Mouse (Mus musculus) limb, embryonic 10.5 days (tissue): ENCODE measurements at regions not wholly inside any gene's neighbourhood (a gene's known extent, or its start where the extent isn't known, plus 50 kb on each side); places are given as distances from the start of the nearest gene placed in this dataset.

Source experiments
- DNase-seq: peaks from one replicate; pipeline ENCODE4 v3.0.0-alpha.2; 2017; ENCODE audit warnings: low spot score
- H3K27ac ChIP-seq: fragments of 300-500 bp; sonication (generic); 2 replicates; pipeline ENCODE4 v1.5.1; 2016; ENCODE audit warnings: mild to moderate bottlenecking
- H3K27me3 ChIP-seq: fragments of 300-500 bp; sonication (generic); 2 replicates; pipeline ENCODE4 v1.6.1; 2016; ENCODE audit warnings: low read depth, mild to moderate bottlenecking; ENCODE audit not compliant: poor library complexity, severe bottlenecking
- H3K36me3 ChIP-seq: fragments of 300-500 bp; sonication (generic); 2 replicates; pipeline ENCODE4 v1.6.1; 2016; ENCODE audit warnings: mild to moderate bottlenecking, moderate library complexity
- H3K4me1 ChIP-seq: fragments of 300-500 bp; sonication (generic); 2 replicates; pipeline ENCODE4 v1.6.1; 2016
- H3K4me3 ChIP-seq: fragments of 300-500 bp; sonication (generic); 2 replicates; pipeline ENCODE4 v1.5.1; 2016; ENCODE audit warnings: mild to moderate bottlenecking, moderate library complexity
- H3K9me3 ChIP-seq: fragments of 300-500 bp; sonication (generic); replicated peaks from 2 replicates; pipeline ENCODE4 v1.6.1; 2016; ENCODE audit warnings: mild to moderate bottlenecking
- WGBS: fragments of 180-500 bp; shearing (Covaris S2); methylation state at CpG from one replicate; pipeline ENCODE4 v1.1.7; 2016; 5-methylcytosine and 5-hydroxymethylcytosine counted together

DNA sequence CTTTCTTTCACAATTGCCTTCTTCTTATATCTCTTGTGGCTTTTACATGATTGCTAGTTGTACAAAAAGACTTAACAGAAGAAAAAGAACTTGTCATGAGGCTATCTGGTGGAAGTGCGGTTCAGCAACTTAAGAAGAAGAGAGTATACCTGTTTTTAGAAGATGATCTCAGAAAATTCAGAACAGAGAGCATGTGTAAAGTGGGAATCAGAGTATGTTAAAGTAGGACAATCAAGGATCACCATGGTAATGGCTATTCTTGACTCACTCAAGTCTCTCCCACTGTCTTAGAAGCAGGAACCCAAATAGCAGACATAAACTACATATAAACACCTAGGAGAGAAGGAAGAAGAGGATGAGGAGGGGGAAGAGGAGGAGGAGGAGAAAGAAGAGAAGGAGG is 857.9 kb upstream of the Nr2f1 start:
- Histone ChIP-seq H3K27me3 (no peaks in the 10 kb centered on the region), H3K36me3 (no peaks in the 10 kb centered on the region), H3K4me3 (no peak overlapping the region), H3K4me1 (no peaks in the 10 kb centered on the region), H3K27ac (no peak overlapping the region), H3K9me3 (no peaks in the 10 kb centered on the region)
- DNase-seq = no peak
- 88% methylated on average over 1 of the region's 1 CpGs for WGBS

DNA sequence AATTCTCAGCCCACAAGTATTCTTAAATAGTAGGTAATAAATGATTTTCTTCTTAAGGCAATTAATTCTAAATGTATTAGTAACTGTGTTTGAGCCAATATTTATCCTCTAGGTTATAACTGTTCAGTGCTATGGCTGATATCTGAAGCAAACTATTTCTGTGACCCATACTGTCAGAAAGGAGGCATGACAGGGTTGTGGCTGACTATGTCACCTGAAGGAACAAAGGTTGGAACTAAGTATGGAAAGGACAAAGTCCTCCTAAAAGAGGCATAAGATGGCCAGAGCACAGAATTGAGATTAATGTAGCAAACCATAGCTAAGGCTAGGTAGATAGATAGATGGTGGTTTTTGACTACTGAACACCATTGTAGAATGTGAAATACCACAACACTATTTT is 854.9 kb upstream of the Nr2f1 start:
- no peaks in the 10 kb centered on the region for H3K4me1 ChIP-seq
- no peak overlapping the region for H3K4me3 ChIP-seq
- no peaks in the 10 kb centered on the region for H3K27me3 ChIP-seq
- no peaks in the 10 kb centered on the region for H3K36me3 ChIP-seq
- no peak overlapping the region for H3K27ac ChIP-seq
- no peak for DNase-seq
- no peaks in the 10 kb centered on the region for H3K9me3 ChIP-seq

DNA sequence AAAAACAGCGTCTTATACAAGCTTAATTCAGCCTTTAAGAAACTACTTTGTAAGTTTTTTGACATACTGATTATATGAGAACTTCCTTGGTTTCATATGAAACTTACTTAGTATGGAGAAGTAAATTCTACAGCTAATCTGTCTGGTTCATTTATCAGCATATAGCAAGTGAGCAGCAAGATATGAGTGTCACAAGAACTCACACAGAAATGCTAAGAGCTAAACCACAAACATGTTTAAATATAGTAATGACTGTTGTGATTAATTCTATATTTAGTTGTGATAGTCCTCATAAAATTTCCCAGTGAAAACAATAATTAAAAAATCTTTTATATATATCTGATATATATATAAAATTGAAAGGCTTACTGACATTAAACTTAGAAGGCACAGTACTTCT is 853.9 kb upstream of the Nr2f1 start:
- Histone ChIP-seq H3K4me1 (no peaks in the 10 kb centered on the region), H3K36me3 (no peaks in the 10 kb centered on the region), H3K27ac (no peak overlapping the region), H3K4me3 (no peak overlapping the region), H3K9me3 (no peaks in the 10 kb centered on the region), H3K27me3 (no peaks in the 10 kb centered on the region)
- DNase-seq = no peak
- WGBS = 95% methylated on average over 1 of the region's 1 CpGs

DNA sequence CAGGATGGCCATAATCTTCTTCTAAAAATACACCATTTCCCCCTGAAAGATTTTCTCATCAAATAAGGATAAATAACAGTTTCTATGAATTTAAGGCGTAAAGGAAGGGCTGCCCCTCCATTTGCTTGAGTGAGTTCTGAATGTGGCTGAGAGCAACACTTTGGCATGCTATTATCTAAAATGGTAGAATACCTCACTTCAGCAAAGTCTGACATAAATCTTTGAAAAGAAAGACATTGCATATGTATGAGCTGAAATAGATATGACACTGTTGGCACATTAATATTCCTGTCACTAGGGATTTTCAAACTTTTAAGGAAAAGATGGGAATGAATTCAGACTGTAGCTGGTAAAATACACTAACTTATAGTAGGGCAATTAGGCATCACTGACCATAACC is 847.7 kb upstream of the Nr2f1 start:
- WGBS = 90% methylated on average over 1 of the region's 1 CpGs
- Histone ChIP-seq H3K9me3 (no peaks in the 10 kb centered on the region), H3K27me3 (no peaks in the 10 kb centered on the region), H3K4me3 (no peak overlapping the region), H3K27ac (no peak overlapping the region), H3K36me3 (no peaks in the 10 kb centered on the region), H3K4me1 (no peaks in the 10 kb centered on the region)
- no peak for DNase-seq

DNA sequence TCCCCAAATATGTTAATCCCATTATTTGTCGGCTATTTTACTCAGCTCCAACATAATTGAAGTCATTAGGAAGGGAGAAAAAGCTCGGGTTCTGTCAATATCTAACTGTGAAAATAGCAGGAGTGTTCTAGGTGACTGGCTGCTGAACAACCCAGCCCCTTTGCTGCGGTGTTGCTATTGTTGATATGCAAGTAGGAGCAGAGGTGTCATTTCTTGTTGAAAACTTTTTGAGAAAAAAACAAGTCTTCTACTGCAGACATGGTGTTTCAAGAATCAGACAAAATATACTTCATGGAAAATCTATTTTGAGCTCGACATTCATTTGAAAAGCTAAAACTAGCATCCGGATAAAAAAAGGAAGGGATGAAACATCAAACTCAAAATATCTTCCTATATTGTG is 845.1 kb upstream of the Nr2f1 start:
- Histone ChIP-seq H3K4me3 (no peak overlapping the region), H3K27ac (no peak overlapping the region), H3K9me3 (no peaks in the 10 kb centered on the region), H3K4me1 (no peaks in the 10 kb centered on the region), H3K36me3 (no peaks in the 10 kb centered on the region), H3K27me3 (no peaks in the 10 kb centered on the region)
- 77% methylated on average over 5 of the region's 5 CpGs for WGBS
- DNase-seq = no peak

DNA sequence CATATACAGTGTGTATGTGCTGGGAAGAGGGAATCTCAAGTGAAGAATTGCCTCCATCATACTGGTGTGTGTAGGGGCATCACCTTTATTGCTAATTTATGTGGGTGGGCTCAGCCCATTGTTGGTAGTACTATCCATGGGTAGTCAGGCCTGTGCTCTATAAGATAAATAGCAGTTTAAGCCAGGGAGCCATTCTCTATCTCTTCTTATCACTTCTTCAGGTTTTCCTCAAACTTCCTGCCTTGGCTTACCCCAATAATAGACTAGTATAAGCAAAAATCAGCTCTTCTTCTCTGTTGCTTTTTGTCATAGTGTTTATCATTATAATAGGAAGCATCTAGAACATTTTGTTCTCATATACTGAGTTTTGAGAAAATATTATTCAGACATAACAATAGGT is 838.3 kb upstream of the Nr2f1 start:
- H3K9me3 ChIP-seq = no peaks in the 10 kb centered on the region
- no peak for DNase-seq
- no peak overlapping the region for H3K4me3 ChIP-seq
- peaks cover 8% of the 10 kb centered on the region for H3K4me1 ChIP-seq
- H3K27me3 ChIP-seq = no peaks in the 10 kb centered on the region
- H3K36me3 ChIP-seq = no peaks in the 10 kb centered on the region
- H3K27ac ChIP-seq = no peak overlapping the region

DNA sequence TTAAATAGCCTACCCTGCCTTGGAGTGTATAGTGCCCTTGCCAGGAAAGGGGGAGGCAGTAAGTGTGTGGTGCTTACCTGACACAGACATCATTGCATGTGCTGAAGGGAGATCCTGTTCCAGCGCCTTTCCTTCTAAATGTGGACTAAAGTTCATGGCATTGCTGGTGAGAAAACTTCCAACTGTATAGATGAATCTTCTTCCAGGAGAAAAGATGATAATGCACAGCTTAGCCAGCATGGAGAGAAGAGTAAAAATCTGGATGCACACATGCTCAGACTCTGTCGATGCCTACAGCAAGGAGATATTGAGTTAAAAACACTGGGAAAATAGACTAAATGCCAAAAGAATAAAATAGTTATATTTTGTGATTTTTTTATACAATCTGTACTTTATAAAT is 835.7 kb upstream of the Nr2f1 start:
- WGBS = 76% methylated on average over 2 of the region's 2 CpGs
- no peak for DNase-seq
- no peak overlapping the region for H3K27ac ChIP-seq

DNA sequence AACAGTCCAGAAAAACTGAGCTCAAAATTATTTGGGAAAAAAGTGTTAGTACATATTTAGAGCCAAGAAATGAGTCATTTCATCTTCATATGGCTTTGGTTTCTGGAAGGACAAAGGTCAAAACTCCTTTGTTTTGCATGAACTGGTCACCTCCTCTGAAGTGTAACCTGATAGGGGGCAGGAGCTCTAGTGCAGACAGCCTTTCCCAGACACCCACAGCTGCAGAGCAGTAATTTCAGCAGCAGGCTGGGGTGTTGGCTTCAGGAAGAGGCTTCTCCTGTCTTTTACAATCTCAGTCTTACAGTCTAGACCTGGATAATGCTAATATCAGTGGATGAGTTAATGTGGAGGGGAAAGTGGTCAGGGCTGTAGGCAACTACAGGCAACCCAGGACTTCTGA is 830.4 kb upstream of the Nr2f1 start:
- H3K9me3 ChIP-seq = no peaks in the 10 kb centered on the region
- DNase-seq = peak; percentile 69
- H3K27me3 ChIP-seq = no peaks in the 10 kb centered on the region
- no peaks in the 10 kb centered on the region for H3K36me3 ChIP-seq
- no peak overlapping the region for H3K4me3 ChIP-seq
- 0 out of 2 replicates have a peak overlapping the region, but pooled peaks have one; percentile 30 for H3K27ac ChIP-seq
- peaks cover 24% of the 10 kb centered on the region for H3K4me1 ChIP-seq

More for the DNA sequence above, 835.7 kb upstream of the Nr2f1 start:
- no peaks in the 10 kb centered on the region for H3K27me3 ChIP-seq
- no peaks in the 10 kb centered on the region for H3K36me3 ChIP-seq
- H3K9me3 ChIP-seq = no peaks in the 10 kb centered on the region
- peaks cover 16% of the 10 kb centered on the region for H3K4me1 ChIP-seq
- no peak overlapping the region for H3K4me3 ChIP-seq

DNA sequence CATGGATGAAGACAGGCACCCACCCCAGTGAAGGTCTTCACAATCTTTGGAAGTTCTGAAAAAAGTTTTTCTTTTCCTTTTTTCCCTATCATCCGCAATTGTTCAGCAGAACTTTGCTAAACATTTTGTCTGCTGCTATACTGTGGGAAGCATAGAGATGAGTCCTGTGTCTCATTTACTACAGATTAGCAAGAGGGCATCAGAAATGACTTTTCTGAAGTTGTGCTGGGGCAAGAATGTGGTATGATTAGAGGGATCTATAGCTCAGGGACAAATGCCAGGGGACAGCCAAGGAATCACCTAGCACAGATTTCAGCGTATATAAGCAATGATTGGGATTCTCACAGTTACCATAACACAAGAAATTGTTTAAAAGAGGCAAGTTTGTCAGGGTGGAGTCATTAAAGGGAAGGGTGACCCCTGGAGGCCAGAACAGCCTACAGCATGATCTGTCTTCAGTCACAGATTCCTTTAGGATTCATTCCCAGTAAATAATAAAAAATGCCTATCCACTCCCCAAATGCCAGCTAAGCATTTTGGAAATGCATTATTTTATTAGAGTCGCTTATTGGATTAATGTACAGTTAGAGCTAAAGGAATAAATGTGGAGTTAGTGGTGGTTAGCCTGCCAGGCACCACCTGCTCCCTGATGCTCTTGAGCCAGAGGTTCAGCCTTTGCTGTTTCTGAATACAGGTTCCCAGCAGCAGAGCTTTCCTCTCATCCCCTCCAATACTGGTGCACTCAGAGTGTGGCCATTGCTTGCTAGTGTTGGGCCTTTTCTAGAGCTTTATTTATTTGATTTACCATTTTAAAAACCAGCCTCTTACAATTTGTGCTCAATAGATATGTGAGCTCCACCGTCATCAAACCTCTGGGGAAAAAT is 828.6 kb upstream of the Nr2f1 start:
- WGBS = 49% methylated on average over 4 of the region's 4 CpGs
- H3K27me3 ChIP-seq = no peaks in the 10 kb centered on the region
- DNase-seq = peak; percentile 49
- H3K27ac ChIP-seq = no peak overlapping the region
- no peaks in the 10 kb centered on the region for H3K9me3 ChIP-seq
- H3K4me1 ChIP-seq = peaks cover 20% of the 10 kb centered on the region
- no peaks in the 10 kb centered on the region for H3K36me3 ChIP-seq
- no peak overlapping the region for H3K4me3 ChIP-seq

DNA sequence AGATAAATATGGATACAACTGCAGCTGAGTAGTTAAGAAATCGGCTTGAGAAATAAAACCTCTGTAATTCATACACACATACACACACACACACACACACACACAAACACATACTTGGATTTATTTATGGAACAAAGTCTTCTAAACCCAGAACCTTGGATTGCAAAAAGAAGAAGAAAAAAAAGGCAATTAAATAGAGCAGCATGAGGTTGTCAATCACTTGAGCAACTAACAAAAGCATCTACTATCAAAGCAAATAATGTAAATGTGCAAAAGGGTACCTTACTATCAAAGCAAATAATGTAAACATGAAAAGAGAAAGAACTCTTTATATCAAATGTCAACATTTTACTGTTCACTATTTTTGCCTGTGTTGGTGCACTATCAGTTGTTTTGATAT is 826.1 kb upstream of the Nr2f1 start:
- Histone ChIP-seq H3K27me3 (no peaks in the 10 kb centered on the region), H3K36me3 (no peaks in the 10 kb centered on the region), H3K4me3 (no peak overlapping the region), H3K4me1 (peaks cover 14% of the 10 kb centered on the region), H3K9me3 (no peaks in the 10 kb centered on the region), H3K27ac (no peak overlapping the region)
- 90% methylated on average over 1 of the region's 1 CpGs for WGBS
- DNase-seq = no peak

DNA sequence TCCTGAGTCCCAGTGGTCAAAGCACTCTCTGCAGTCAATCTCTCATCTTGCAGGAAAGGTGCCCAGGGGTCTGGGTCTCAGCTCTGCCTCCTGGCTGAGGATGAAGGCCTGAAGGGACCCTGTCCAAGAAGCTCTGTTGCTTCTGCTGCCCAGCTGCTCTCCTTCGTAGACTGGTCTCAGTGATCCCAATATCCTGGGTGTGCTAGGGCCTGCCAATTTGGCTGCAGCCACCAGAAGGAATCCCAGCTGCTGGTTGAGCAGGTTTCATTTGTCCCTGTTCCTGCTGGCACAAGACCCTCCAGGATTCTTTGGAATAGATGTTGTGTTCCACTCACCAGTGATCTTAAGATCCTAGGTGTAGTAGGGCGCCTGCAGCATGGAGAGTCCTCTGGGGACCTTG is 818.5 kb upstream of the Nr2f1 start:
- WGBS = 95% methylated on average over 2 of the region's 2 CpGs
- no peak overlapping the region for H3K27ac ChIP-seq
- no peak for DNase-seq
- no peak overlapping the region for H3K4me3 ChIP-seq
- no peaks in the 10 kb centered on the region for H3K4me1 ChIP-seq
- H3K9me3 ChIP-seq = no peaks in the 10 kb centered on the region
- no peaks in the 10 kb centered on the region for H3K36me3 ChIP-seq
- H3K27me3 ChIP-seq = no peaks in the 10 kb centered on the region

DNA sequence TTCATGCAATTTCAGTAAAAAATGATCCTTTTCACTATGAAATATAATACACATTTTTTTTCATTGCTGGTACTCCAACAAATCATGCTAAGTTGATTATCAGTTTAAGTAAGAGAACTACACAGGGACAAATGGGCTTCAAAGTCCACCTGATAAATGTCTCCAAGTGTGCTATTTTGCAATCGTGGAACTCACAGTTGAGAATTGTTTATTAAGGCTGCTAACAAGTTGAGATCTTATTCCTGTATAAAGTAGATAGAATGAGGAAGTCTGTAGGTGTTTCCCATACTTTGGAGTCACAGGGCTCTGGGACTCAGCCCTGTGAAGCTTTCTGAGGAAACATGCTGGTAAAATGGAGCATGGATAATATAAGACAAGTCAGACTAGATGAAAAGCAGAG is 803.8 kb upstream of the Nr2f1 start:
- no peak overlapping the region for H3K4me3 ChIP-seq
- no peak overlapping the region for H3K27ac ChIP-seq
- no peaks in the 10 kb centered on the region for H3K9me3 ChIP-seq
- DNase-seq = no peak
- WGBS = 84% methylated on average over 1 of the region's 1 CpGs
- no peaks in the 10 kb centered on the region for H3K4me1 ChIP-seq
- H3K27me3 ChIP-seq = no peaks in the 10 kb centered on the region
- no peaks in the 10 kb centered on the region for H3K36me3 ChIP-seq

DNA sequence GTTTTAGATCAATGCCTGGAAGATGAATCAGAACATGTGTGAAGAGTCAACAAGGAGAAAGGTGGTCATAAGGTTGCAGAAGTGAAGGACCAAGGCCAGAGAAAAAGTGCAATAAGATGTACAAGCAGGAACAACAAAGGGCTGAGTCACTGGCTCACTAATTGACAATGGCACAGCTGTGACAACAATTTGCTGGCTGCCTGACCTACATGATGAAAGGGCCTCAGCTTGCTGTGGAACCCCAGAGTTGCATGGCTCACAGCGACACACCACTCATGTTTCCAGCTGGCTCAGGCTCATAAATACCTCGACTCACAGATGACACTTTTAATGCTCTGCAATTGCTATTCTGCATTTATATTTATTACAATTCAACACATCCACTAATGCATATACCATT is 799.3 kb upstream of the Nr2f1 start:
- WGBS = 59% methylated on average over 2 of the region's 2 CpGs
- H3K36me3 ChIP-seq = no peaks in the 10 kb centered on the region
- no peak overlapping the region for H3K4me3 ChIP-seq
- no peaks in the 10 kb centered on the region for H3K27me3 ChIP-seq
- H3K9me3 ChIP-seq = no peaks in the 10 kb centered on the region
- H3K4me1 ChIP-seq = no peaks in the 10 kb centered on the region
- H3K27ac ChIP-seq = no peak overlapping the region
- DNase-seq = no peak

DNA sequence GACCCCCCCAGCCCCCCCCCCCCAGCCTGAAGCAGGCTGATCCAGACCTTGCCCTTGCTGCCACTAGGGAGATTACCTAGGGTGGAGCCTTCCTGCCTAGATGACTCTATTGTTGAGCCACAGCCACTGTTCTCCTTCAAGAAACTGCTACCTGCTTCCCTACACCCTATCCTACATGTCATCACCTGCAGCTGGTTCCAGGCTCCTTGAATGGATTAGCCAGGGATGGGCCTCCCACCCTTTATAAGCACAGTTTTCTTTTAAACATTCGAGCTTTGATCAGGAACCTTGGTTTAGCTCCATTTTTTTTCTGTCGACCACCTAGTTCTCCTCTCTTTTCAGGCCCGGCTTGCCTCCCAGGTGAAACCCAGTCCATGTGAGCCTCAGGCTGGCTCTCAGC is 792.8 kb upstream of the Nr2f1 start:
- no peaks in the 10 kb centered on the region for H3K27me3 ChIP-seq
- H3K4me1 ChIP-seq = no peaks in the 10 kb centered on the region
- no peak overlapping the region for H3K4me3 ChIP-seq
- H3K9me3 ChIP-seq = no peaks in the 10 kb centered on the region
- H3K36me3 ChIP-seq = no peaks in the 10 kb centered on the region
- no peak overlapping the region for H3K27ac ChIP-seq
- DNase-seq = no peak
- 92% methylated on average over 3 of the region's 3 CpGs for WGBS
